Mouse (Mus musculus) C2C12 (cell line): ENCODE data around the gene Rec114.

Experiments used
- CTCF ChIP-seq: IDR thresholded peaks from one replicate; pipeline ENCODE4 v1.5.1; 2011; ENCODE audit not compliant: control insufficient read depth, insufficient read depth, insufficient read length
- FOSL1 ChIP-seq: IDR thresholded peaks from one replicate; pipeline ENCODE4 v1.8.0; 2011; ENCODE audit warnings: mild to moderate bottlenecking, low read length; ENCODE audit not compliant: poor library complexity, insufficient read depth, severe bottlenecking
- MAX ChIP-seq: IDR thresholded peaks from one replicate; pipeline ENCODE4 v1.6.1; 2011; ENCODE audit warnings: mild to moderate bottlenecking, control low read depth
- MYOD1 ChIP-seq: IDR thresholded peaks from one replicate; pipeline ENCODE4 v1.6.1; 2011; ENCODE audit warnings: low read depth; ENCODE audit not compliant: control insufficient read depth, insufficient read length
- MYOG ChIP-seq: IDR thresholded peaks from one replicate; pipeline ENCODE4 v1.6.1; 2011; ENCODE audit not compliant: control insufficient read depth, insufficient read length; ENCODE audit errors: extremely low read depth
- USF1 ChIP-seq: IDR thresholded peaks from one replicate; pipeline ENCODE4 v1.6.1; 2011; ENCODE audit warnings: low read depth, mild to moderate bottlenecking, control low read depth, moderate library complexity

- TF ChIP-seq CTCF (no peak), MAX (no peak), FOSL1 (no peak), USF1 (no peak), MYOD1 (no peak), MYOG (no peak)
Observed at GRCm38 (mm10) chr9:58665492-58665891, 78.3 kb downstream of the Rec114 start.
